Mouse (Mus musculus) induced T-regulatory cell, adult 2 months (primary cell): ENCODE measurements around the gene Tspan14.

Experiments used
- DNase-seq: peaks from one replicate; pipeline ENCODE4 v3.0.0-alpha.2; 2012; ENCODE audit warnings: low read depth

Gene Tspan14

GRCm38 (mm10) chr14:40917632-40918031, 49.0 kb downstream of the Tspan14 start:
- DNase-seq: peak; percentile 92

GRCm38 (mm10) chr14:40916667-40917066, 49.9 kb downstream of the Tspan14 start:
- no peak for DNase-seq

- DNase-seq: no peak
Observed at GRCm38 (mm10) chr14:40915838-40916237, 50.8 kb downstream of the Tspan14 start.

- DNase-seq: no peak
Observed at GRCm38 (mm10) chr14:40914701-40915100, 51.9 kb downstream of the Tspan14 start.

GRCm38 (mm10) chr14:40913709-40914108, 52.9 kb downstream of the Tspan14 start:
- no peak for DNase-seq

- no peak for DNase-seq
Observed at GRCm38 (mm10) chr14:40911529-40911928, 55.1 kb downstream of the Tspan14 start.

GRCm38 (mm10) chr14:40908763-40909162, 57.8 kb downstream of the Tspan14 start:
- no peak for DNase-seq

GRCm38 (mm10) chr14:40906770-40907169, 59.8 kb downstream of the Tspan14 start:
- no peak for DNase-seq

GRCm38 (mm10) chr14:40905813-40906212, 60.8 kb downstream of the Tspan14 start:
- no peak for DNase-seq

GRCm38 (mm10) chr14:40902307-40903055, 64.1 kb downstream of the Tspan14 start:
- no peak for DNase-seq

GRCm38 (mm10) chr14:40900267-40900666, 66.3 kb downstream of the Tspan14 start:
- no peak for DNase-seq

GRCm38 (mm10) chr14:40897916-40898315, 68.7 kb downstream of the Tspan14 start:
- no peak for DNase-seq

GRCm38 (mm10) chr14:40895681-40896080, 70.9 kb downstream of the Tspan14 start:
- peak; percentile 6 for DNase-seq

GRCm38 (mm10) chr14:40894576-40895247, 71.9 kb downstream of the Tspan14 start:
- DNase-seq: peak; percentile 79

GRCm38 (mm10) chr14:40893884-40894283, 72.7 kb downstream of the Tspan14 start:
- no peak for DNase-seq

GRCm38 (mm10) chr14:40893196-40893595, 73.4 kb downstream of the Tspan14 start, which contains the start of gene Sh2d4b:
Gene Sh2d4b (minus strand): TSS chr14:40893266.
- DNase-seq: no peak

GRCm38 (mm10) chr14:40892326-40892825, 74.2 kb downstream of the Tspan14 start:
- no peak for DNase-seq

- peak; percentile 43 for DNase-seq
Observed at GRCm38 (mm10) chr14:40891506-40891905, 75.1 kb downstream of the Tspan14 start.

- no peak for DNase-seq
Observed at GRCm38 (mm10) chr14:40889704-40890103, 76.9 kb downstream of the Tspan14 start.

GRCm38 (mm10) chr14:40889181-40889580, 77.4 kb downstream of the Tspan14 start:
- DNase-seq: no peak

GRCm38 (mm10) chr14:40886428-40887202, 80.0 kb downstream of the Tspan14 start:
- no peak for DNase-seq

GRCm38 (mm10) chr14:40885752-40886151, 80.9 kb downstream of the Tspan14 start:
- no peak for DNase-seq
